In genomic region chr2:27637281-27637896, GRCm38 (mm10) we compare ENCODE assay signal across 20 mouse cellular contexts. TPM values are rescaled to one million over a fixed set of nuclear protein-coding genes. Genes with fewer than 3 reads are reported as not detected.
A peak's percentile ranks its signal among the peaks of the same experiment; 100 is the strongest.
DNase-seq lines count a peak whose midpoint lies in the region; ATAC-seq and TF ChIP-seq lines count a peak whose summit lies in the region.
"Had no signal": no experiment of that assay in that cellular context is flagged by ENCODE, and none has a peak within 500 bp of the region (broad histone marks: within the 10 kb centered on the region; RNA-seq: fewer than 3 reads in every experiment).

No protein-coding gene starts in this region.

- ATAC-seq in frontal cortex, adult (ENCODE audit: low TSS enrichment), result peak; percentile 66; the same call in 1 of the 2 replicates
- no peak for ATAC-seq in heart, embryonic 16.5 days (replicated peaks; ENCODE audit: extremely low read depth, insufficient read depth, low FRiP score)
- ATAC-seq in midbrain, embryonic 11.5 days (ENCODE audit: low FRiP score), result no peak
- no peak for ATAC-seq in midbrain, embryonic 14.5 days (ENCODE audit: low FRiP score, low TSS enrichment)
- ATAC-seq: forebrain, embryonic 15.5 days had no signal

- peak overlapping the region; percentile 76 for H3K27ac ChIP-seq in heart, embryonic 16.5 days (ENCODE audit: low read length)
- no peak overlapping the region for H3K27ac ChIP-seq in midbrain, embryonic 11.5 days (ENCODE audit: low read depth, low read length)
- H3K27ac ChIP-seq in midbrain, embryonic 14.5 days (replicated peaks; ENCODE audit: low read depth, low read length), result no peak overlapping the region
- H3K27ac ChIP-seq in thymus, adult 2 months (ENCODE audit: control insufficient read depth, insufficient read depth, low read length), result no peak overlapping the region
- H3K27ac ChIP-seq: embryonic facial prominence, embryonic 12.5 days; forebrain, embryonic 15.5 days; left cerebral cortex, adult 2 months; liver, embryonic 13.5 days; macrophage; midbrain, embryonic 10.5 days; neural tube, embryonic 12.5 days had no signal

- no peak overlapping the region for H3K4me2 ChIP-seq in heart, embryonic 16.5 days (ENCODE audit: low read depth, low read length)
- no peak overlapping the region for H3K4me2 ChIP-seq in midbrain, embryonic 11.5 days
- no peak overlapping the region for H3K4me2 ChIP-seq in midbrain, embryonic 14.5 days (ENCODE audit: low read length)
- H3K4me2 ChIP-seq: embryonic facial prominence, embryonic 12.5 days; forebrain, embryonic 15.5 days; liver, embryonic 13.5 days; lung, embryonic 14.5 days; neural tube, embryonic 12.5 days had no signal

- WGBS in heart, embryonic 16.5 days, result 77% methylated on average over 8 of the region's 8 CpGs
- WGBS in midbrain, embryonic 11.5 days, result 92% methylated on average over 8 of the region's 8 CpGs
- 91% methylated on average over 8 of the region's 8 CpGs for WGBS in midbrain, embryonic 14.5 days
- 94% methylated on average over 8 of the region's 8 CpGs for WGBS in thymus, adult 2 months

- no peaks in the 10 kb centered on the region for H3K9me3 ChIP-seq in heart, embryonic 16.5 days (replicated peaks; ENCODE audit: control insufficient read depth, low read length)
- no peaks in the 10 kb centered on the region for H3K9me3 ChIP-seq in midbrain, embryonic 11.5 days (ENCODE audit: control insufficient read depth, low read length)
- no peaks in the 10 kb centered on the region for H3K9me3 ChIP-seq in midbrain, embryonic 14.5 days (ENCODE audit: control insufficient read depth, low read length)
- H3K9me3 ChIP-seq: embryonic facial prominence, embryonic 12.5 days; forebrain, embryonic 15.5 days; liver, embryonic 13.5 days; midbrain, embryonic 10.5 days; neural tube, embryonic 12.5 days had no signal

- H3K4me1 ChIP-seq in heart, embryonic 16.5 days (ENCODE audit: control insufficient read depth, insufficient read depth, low read length), result peaks cover 18% of the 10 kb centered on the region
- H3K4me1 ChIP-seq in midbrain, embryonic 11.5 days (ENCODE audit: control insufficient read depth, insufficient read depth, low read length), result no peaks in the 10 kb centered on the region
- H3K4me1 ChIP-seq in midbrain, embryonic 14.5 days (ENCODE audit: control insufficient read depth, insufficient read depth, low read length), result 0 out of 2 replicates have a peak, but pooled peaks cover 4% of the 10 kb centered on the region
- H3K4me1 ChIP-seq in thymus, adult 2 months (replicated peaks; ENCODE audit: control insufficient read depth, insufficient read depth, low read length), result no peaks in the 10 kb centered on the region

- TF ChIP-seq CTCF in thymus, adult 2 months (IDR thresholded peaks at IDR 0.05; ENCODE audit: borderline replicate concordance, control insufficient read depth, extremely low read depth, insufficient read depth, low read length, poor library complexity), result no peak

- no peak overlapping the region for H3K4me3 ChIP-seq in heart, embryonic 16.5 days (ENCODE audit: low read length)
- no peak overlapping the region for H3K4me3 ChIP-seq in midbrain, embryonic 11.5 days (ENCODE audit: low read depth, low read length)
- no peak overlapping the region for H3K4me3 ChIP-seq in midbrain, embryonic 14.5 days (replicated peaks; ENCODE audit: low read depth, low read length)
- H3K4me3 ChIP-seq in thymus, adult 2 months (ENCODE audit: control insufficient read depth, insufficient read depth, low read length), result no peak overlapping the region
- H3K4me3 ChIP-seq: embryonic facial prominence, embryonic 12.5 days; forebrain, embryonic 15.5 days; left cerebral cortex, adult 2 months; liver, embryonic 13.5 days; midbrain, embryonic 10.5 days; neural tube, embryonic 12.5 days had no signal

- H3K9ac ChIP-seq in heart, embryonic 16.5 days (ENCODE audit: low read length), result no peak overlapping the region
- H3K9ac ChIP-seq in midbrain, embryonic 11.5 days (ENCODE audit: low read length), result no peak overlapping the region
- H3K9ac ChIP-seq in midbrain, embryonic 14.5 days (replicated peaks; ENCODE audit: low read length), result no peak overlapping the region
- H3K9ac ChIP-seq: embryonic facial prominence, embryonic 12.5 days; forebrain, embryonic 15.5 days; liver, embryonic 13.5 days; lung, embryonic 14.5 days; neural tube, embryonic 12.5 days had no signal

- no peak for DNase-seq in frontal cortex, postnatal 10 days (ENCODE audit: low spot score in 2 of 2)
- no peak for DNase-seq in heart, postnatal 4 days
- peak; percentile 56 for DNase-seq in midbrain, embryonic 11.5 days (ENCODE audit: low spot score, missing footprints)
- DNase-seq in midbrain, embryonic 14.5 days, result no peak
- DNase-seq in thymus, adult 2 months, result no peak
- DNase-seq: cerebellum, adult 9-11 months; gastrocnemius, postnatal 36 days; kidney, adult 11 months; liver, embryonic 13.5 days; lung, embryonic 14.5 days; spleen, adult 18-20 months; thymus, postnatal 4 days had no signal

- no peak for TF ChIP-seq POLR2A in thymus, adult 2 months (IDR thresholded peaks at IDR 0.05; ENCODE audit: control insufficient read depth, extremely low read depth, insufficient read depth, low read length, poor library complexity)

- no peaks in the 10 kb centered on the region for H3K27me3 ChIP-seq in heart, embryonic 16.5 days (ENCODE audit: control insufficient read depth, insufficient read depth, low read length)
- no peaks in the 10 kb centered on the region for H3K27me3 ChIP-seq in midbrain, embryonic 11.5 days (ENCODE audit: control insufficient read depth, insufficient read depth, low read length)
- no peaks in the 10 kb centered on the region for H3K27me3 ChIP-seq in midbrain, embryonic 14.5 days (ENCODE audit: control insufficient read depth, insufficient read depth, low read length)
- H3K27me3 ChIP-seq in thymus, adult 2 months (ENCODE audit: control insufficient read depth, insufficient read depth, low read length), result no peaks in the 10 kb centered on the region
- H3K27me3 ChIP-seq: embryonic facial prominence, embryonic 12.5 days; forebrain, embryonic 15.5 days; liver, embryonic 13.5 days; neural tube, embryonic 12.5 days had no signal

- H3K36me3 ChIP-seq in heart, embryonic 16.5 days (ENCODE audit: control insufficient read depth, insufficient read depth), result no peaks in the 10 kb centered on the region
- no peaks in the 10 kb centered on the region for H3K36me3 ChIP-seq in midbrain, embryonic 11.5 days (ENCODE audit: control insufficient read depth, insufficient read depth, low read length)
- no peaks in the 10 kb centered on the region for H3K36me3 ChIP-seq in midbrain, embryonic 14.5 days (ENCODE audit: control insufficient read depth, insufficient read depth, low read length)
- no peaks in the 10 kb centered on the region for H3K36me3 ChIP-seq in thymus, adult 2 months (ENCODE audit: control insufficient read depth, insufficient read depth, low read length)
- H3K36me3 ChIP-seq: embryonic facial prominence, embryonic 12.5 days; forebrain, embryonic 15.5 days; liver, embryonic 13.5 days; midbrain, embryonic 10.5 days; neural tube, embryonic 12.5 days had no signal

RNA-seq across cellular contexts. Expression of gene Rxra, which starts 38.9 kb away (rescaled TPM):
- 6.6 and 8.4 TPM in 2 replicates for polyA plus RNA-seq in heart, embryonic 16.5 days (2015; fragmentation: Nextera tagmentation; extraction: Ambion mirVana)
- 10 to 100 TPM; 39.0 to 43.2 TPM for total RNA-seq in heart, postnatal 4 days (2021)
- 6.7 and 6.9 TPM in 2 replicates for polyA plus RNA-seq in midbrain, embryonic 11.5 days (2014; fragmentation: Nextera tagmentation; extraction: Ambion mirVana)
- polyA plus RNA-seq in midbrain, embryonic 14.5 days (2014; fragmentation: Nextera tagmentation; extraction: Ambion mirVana), result 1.9 and 2.5 TPM in 2 replicates
- polyA plus RNA-seq in thymus, adult 2 months (2012; rRNA removed), result 35.9 and 40.3 TPM in 2 replicates
